Mouse (Mus musculus): Measurements from ENCODE around the gene Figla. TPM values are rescaled to one million over a fixed set of nuclear protein-coding genes. Genes with fewer than 3 reads are reported as not detected.

Figla gene
- polyA plus RNA-seq (2012), result not detected in 2 replicates

GRCm38 (mm10) chr6:86015871-86016270 is at the start of gene Figla:
Gene Figla (plus strand): TSS chr6:86016171.

GRCm38 (mm10) chr6:86028601-86029322 is 12.8 kb downstream of the Figla start, which contains the start of gene Add2:
Gene Add2 (plus strand): TSS chr6:86028681.

Other genes with a start within 250 kb of the Figla start
- not detected in 2 replicates for gene Nat8f6, start 195.2 kb upstream of the Figla start, polyA plus RNA-seq (2012)
- not detected in 2 replicates for gene Nat8f5, start 195.2 kb upstream of the Figla start, polyA plus RNA-seq (2012)
- not detected in 2 replicates for gene Nat8, start 184.1 kb upstream of the Figla start, polyA plus RNA-seq (2012)
- not detected in 2 replicates for gene Nat8f2, start 147.0 kb upstream of the Figla start, polyA plus RNA-seq (2012)
- gene Nat8f4, start 111.3 kb upstream of the Figla start, polyA plus RNA-seq (2012), result not detected in 2 replicates
- gene Tprkb, start 104.3 kb upstream of the Figla start, polyA plus RNA-seq (2012), result 2.8 and 4.1 TPM in 2 replicates
- 0.62 and 0.83 TPM in 2 replicates for gene Nat8f1, start 100.5 kb upstream of the Figla start, polyA plus RNA-seq (2012)
- gene Dusp11, start 54.5 kb upstream of the Figla start, polyA plus RNA-seq (2012), result 47.7 and 51.9 TPM in 2 replicates
- gene Add2, start 12.5 kb downstream of the Figla start, polyA plus RNA-seq (2012), result 22.1 and 26.0 TPM in 2 replicates
- gene Tgfa, start 179.1 kb downstream of the Figla start, polyA plus RNA-seq (2012), result 0.34 and 0.42 TPM in 2 replicates

Data from megakaryocyte-erythroid progenitor cell, adult 5 weeks (primary cell).